Mouse (Mus musculus) kidney, embryonic 16.5 days (tissue): ENCODE data around the gene Specc1l. TPM values are rescaled to one million over a fixed set of nuclear protein-coding genes. Genes with fewer than 3 reads are reported as not detected.
A peak's percentile ranks its signal among the peaks of the same experiment; 100 is the strongest.

Source experiments
- ATAC-seq: fragments of 200-750 bp; cut with Nextera tagmentation; 2 replicates; pipeline ENCODE4 v1.8.0; 2017; ENCODE audit warnings: moderate TSS enrichment; ENCODE audit not compliant: low FRiP score, low TSS enrichment
- H3K27ac ChIP-seq: fragments of 300-500 bp; sonication (generic); 2 replicates; pipeline ENCODE4 v1.5.1; 2014; ENCODE audit warnings: low read length
- H3K27me3 ChIP-seq: fragments of 300-500 bp; sonication (generic); 2 replicates; pipeline ENCODE4 v1.6.1; 2014; ENCODE audit warnings: low read length, control low read depth, mixed read lengths; ENCODE audit not compliant: insufficient read depth
- H3K36me3 ChIP-seq: fragments of 300-500 bp; sonication (generic); 2 replicates; pipeline ENCODE4 v1.6.1; 2014; ENCODE audit warnings: low read length, control low read depth, mixed read lengths; ENCODE audit not compliant: insufficient read depth
- H3K4me1 ChIP-seq: fragments of 300-500 bp; sonication (generic); 2 replicates; pipeline ENCODE4 v1.6.1; 2014; ENCODE audit warnings: low read length, control low read depth, mixed read lengths; ENCODE audit not compliant: insufficient read depth
- H3K4me2 ChIP-seq: fragments of 300-500 bp; sonication (generic); replicated peaks from 2 replicates; pipeline ENCODE4 v1.6.1; 2014; ENCODE audit warnings: low read depth, low read length
- H3K4me3 ChIP-seq: fragments of 300-500 bp; sonication (generic); 2 replicates; pipeline ENCODE4 v1.5.1; 2014; ENCODE audit warnings: mild to moderate bottlenecking, low read length
- H3K9ac ChIP-seq: fragments of 300-500 bp; sonication (generic); replicated peaks from 2 replicates; pipeline ENCODE4 v1.6.1; 2014; ENCODE audit warnings: low read length
- H3K9me3 ChIP-seq: fragments of 300-500 bp; sonication (generic); 2 replicates; pipeline ENCODE4 v1.6.1; 2016; ENCODE audit warnings: low read length, control low read depth
- WGBS: fragments of 180-500 bp; shearing (Covaris S2); extraction: QIAGEN DNeasy Blood & Tissue Kit; methylation state at CpG from one replicate; pipeline ENCODE4 v1.1.7; 2014; 5-methylcytosine and 5-hydroxymethylcytosine counted together
- polyA plus RNA-seq: library from polyadenylated mRNA; unstranded; fragments of >200 nt; fragmentation: Nextera tagmentation; extraction: Ambion mirVana; gene quantifications from 2 replicates; pipeline ENCODE4 v1.2.1, GENCODE M21; 2015

Gene Specc1l
- polyA plus RNA-seq, 1 experiment from 2014 or later: 33.4 TPM

DNA sequence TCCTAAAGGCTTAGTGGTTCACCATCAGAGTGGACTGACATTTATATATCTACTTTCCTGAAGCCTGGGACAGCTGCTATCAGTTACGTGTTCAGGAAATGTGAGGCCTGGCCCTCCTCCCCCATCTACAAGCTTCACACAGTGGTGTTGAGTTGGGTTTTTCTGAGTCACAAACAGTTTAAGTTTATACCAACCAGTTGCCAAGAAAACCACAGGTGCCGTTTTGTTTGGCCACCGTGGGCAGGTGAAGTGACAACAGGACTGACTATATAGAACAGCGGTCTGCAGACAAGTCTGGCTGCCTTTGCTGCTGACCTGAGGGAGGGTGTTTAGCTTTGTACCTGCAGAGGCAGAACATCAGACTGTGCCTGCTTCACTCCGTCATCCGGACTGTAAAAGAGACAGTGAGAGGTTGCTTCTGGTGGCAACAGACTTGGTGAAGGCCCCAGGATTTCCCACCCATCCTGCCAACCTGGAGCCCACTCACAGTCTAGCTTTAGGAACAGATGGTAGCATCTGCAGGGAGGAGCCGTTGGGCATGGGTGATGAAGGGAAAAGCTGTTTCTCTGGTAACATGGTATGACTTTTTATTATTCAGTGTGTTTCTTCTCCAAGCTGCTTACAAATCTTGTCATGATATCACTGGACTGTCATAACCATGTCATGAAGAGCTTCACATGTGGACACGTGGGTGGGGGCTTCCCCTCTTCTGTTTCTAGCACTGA is 91.6 kb downstream of the Specc1l start:
- 0 out of 2 replicates have a peak, but pooled peaks have one; percentile 21 for ATAC-seq
- Histone ChIP-seq H3K4me3 (no peak overlapping the region), H3K9me3 (no peaks in the 10 kb centered on the region), H3K9ac (no peak overlapping the region; the same call in 1 of the 2 replicates), H3K4me2 (no peak overlapping the region), H3K4me1 (peaks cover 29% of the 10 kb centered on the region), H3K36me3 (peaks cover 34% of the 10 kb centered on the region), H3K27ac (peak overlapping the region; percentile 80), H3K27me3 (no peaks in the 10 kb centered on the region)
- WGBS: 59% methylated on average over 8 of the region's 8 CpGs

DNA sequence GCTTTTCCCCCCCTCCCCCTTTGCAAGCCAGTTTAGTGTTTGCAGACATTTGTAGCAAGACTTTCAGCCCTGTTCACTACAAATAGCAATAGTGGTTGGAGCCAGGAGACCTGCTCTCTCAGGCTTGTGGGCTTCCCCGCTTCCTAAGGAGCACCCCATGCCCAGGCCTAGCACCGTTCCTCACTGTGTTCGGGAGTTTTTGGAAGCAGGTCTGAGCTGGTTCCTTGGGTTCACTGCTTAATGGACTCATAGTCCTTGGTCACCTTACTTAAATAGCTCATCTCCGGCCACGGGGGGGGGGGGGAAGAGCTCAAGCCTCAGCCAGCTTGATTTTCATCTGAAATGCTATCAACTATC is 92.2 kb downstream of the Specc1l start:
- peak; percentile 28; the same call in 1 of the 2 replicates for ATAC-seq
- WGBS: 71% methylated on average over 5 of the region's 5 CpGs
- Histone ChIP-seq H3K9me3 (no peaks in the 10 kb centered on the region), H3K4me2 (no peak overlapping the region), H3K27me3 (no peaks in the 10 kb centered on the region), H3K27ac (peak overlapping the region; percentile 80), H3K36me3 (peaks cover 35% of the 10 kb centered on the region), H3K4me1 (peaks cover 27% of the 10 kb centered on the region), H3K9ac (peak overlapping the region; percentile 32; the same call in 1 of the 2 replicates), H3K4me3 (no peak overlapping the region)

DNA sequence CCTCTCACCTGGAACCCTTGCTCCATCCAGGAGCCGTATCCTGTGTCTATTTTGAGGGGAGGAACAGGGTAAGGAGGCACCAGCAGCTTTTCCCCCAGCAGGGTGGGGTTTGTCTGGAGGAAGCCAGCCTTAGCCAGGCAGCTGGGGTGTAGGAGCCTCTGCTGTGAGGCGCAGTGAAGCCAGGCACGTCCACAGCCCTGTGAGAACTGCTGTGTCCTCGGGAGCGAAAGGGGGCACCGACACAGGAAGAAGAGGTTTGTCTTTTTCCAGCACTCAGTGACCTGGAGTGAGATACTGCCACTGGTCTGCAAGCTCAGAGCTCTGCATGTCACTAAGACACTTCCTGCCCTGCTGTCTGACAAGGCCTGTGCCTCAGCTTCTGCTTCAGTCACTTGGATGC is 92.5 kb downstream of the Specc1l start:
- ATAC-seq: peak; percentile 67; the same call in 1 of the 2 replicates
- H3K9me3 ChIP-seq: no peaks in the 10 kb centered on the region
- H3K4me1 ChIP-seq: peaks cover 25% of the 10 kb centered on the region
- H3K27me3 ChIP-seq: no peaks in the 10 kb centered on the region
- H3K4me3 ChIP-seq: no peak overlapping the region
- H3K4me2 ChIP-seq: no peak overlapping the region
- peak overlapping the region; percentile 80 for H3K27ac ChIP-seq
- WGBS: 37% methylated on average over 6 of the region's 6 CpGs
- peaks cover 36% of the 10 kb centered on the region; the same call in 1 of the 2 replicates for H3K36me3 ChIP-seq
- peak overlapping the region; percentile 32 for H3K9ac ChIP-seq

DNA sequence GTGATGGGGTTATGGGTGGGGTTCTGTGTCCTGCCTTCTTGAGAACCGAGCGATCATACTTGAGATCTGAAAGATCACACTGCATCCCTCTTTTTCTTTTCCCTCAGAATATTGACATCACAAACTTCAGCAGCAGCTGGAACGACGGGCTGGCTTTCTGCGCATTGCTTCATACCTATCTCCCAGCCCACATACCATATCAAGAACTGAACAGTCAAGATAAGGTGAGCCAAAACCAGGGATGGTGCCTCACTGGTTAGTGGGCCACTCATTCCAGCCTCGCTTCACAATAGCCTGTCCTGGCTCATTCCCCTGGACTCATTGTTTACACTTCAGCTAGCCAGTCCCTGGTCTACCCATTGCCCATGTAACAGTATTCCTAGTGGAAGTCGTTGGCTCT is 95.3 kb downstream of the Specc1l start:
- H3K9me3 ChIP-seq: no peaks in the 10 kb centered on the region
- H3K27ac ChIP-seq: no peak overlapping the region

DNA sequence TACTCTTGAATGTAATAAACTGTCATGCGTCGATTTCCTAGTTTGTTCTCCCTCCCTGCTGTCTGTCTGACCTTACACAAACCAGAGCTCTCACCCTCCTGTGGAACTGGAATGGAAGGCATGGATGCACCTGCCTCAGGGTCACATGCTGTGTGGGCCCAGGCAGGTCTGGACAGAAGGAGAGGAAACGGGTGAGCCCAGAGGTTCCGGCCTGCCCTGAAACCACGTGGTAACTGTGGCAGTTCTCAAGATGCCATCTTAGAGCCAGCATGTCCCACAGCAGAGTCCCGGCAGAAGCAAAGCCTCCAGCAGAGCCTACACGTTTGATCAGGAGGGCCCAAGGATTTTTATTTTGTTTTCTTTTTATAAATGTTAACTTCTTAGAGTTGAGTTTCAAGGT is 100.5 kb downstream of the Specc1l start:
- 67% methylated on average over 7 of the region's 7 CpGs for WGBS
- H3K9ac ChIP-seq: no peak overlapping the region
- H3K4me3 ChIP-seq: no peak overlapping the region
- no peak overlapping the region for H3K27ac ChIP-seq
- H3K27me3 ChIP-seq: 0 out of 2 replicates have a peak, but pooled peaks cover 3% of the 10 kb centered on the region
- no peaks in the 10 kb centered on the region for H3K9me3 ChIP-seq
- ATAC-seq: no peak
- no peak overlapping the region for H3K4me2 ChIP-seq
- peaks cover 27% of the 10 kb centered on the region for H3K4me1 ChIP-seq
- H3K36me3 ChIP-seq: peaks cover 45% of the 10 kb centered on the region

More for the DNA sequence above, 95.3 kb downstream of the Specc1l start:
- H3K9ac ChIP-seq: no peak overlapping the region
- H3K4me1 ChIP-seq: peaks cover 20% of the 10 kb centered on the region
- 91% methylated on average over 7 of the region's 7 CpGs for WGBS
- no peak overlapping the region for H3K4me2 ChIP-seq
- H3K4me3 ChIP-seq: no peak overlapping the region
- ATAC-seq: no peak
- H3K36me3 ChIP-seq: peaks cover 62% of the 10 kb centered on the region
- no peaks in the 10 kb centered on the region for H3K27me3 ChIP-seq

DNA sequence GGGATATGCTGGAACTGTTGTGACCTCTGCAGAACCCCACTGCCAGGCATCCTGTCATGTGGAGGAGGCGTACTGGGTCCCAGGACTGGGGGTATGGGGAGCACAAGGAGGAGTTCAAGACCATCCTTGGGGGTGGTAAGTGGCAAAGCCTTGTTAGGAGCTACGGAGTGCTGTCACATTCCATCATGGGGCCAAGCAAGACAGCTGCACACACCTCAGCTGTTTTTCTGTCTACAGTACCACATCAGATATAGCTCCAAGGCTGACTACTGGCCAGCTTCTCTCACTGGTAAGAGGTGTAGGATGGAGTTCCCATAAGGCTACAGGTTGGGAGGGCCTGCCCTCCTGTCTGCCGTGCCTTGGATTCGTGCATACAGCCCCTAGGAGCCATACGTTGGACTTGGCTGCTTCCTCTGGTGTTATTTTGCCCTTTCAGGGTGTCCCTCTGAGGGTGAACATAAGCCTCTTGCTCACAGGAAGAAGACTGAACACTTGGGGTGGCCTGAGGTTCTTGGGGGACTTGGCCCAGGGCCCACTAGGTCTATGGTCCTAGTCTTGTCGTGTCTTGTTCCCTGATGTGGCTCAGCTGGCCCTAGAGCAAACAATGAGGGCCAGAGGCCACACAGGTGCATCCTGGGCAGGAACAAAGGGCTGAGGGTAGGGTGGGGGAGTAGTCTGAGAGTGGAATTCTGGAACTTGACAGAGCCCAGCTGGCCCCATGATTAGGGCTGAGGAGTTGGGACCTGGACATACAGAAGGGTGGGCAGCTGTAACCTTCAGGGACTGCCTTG is 102.5 kb downstream of the Specc1l start:
- Histone ChIP-seq H3K27ac (peak overlapping the region; percentile 64), H3K9ac (no peak overlapping the region), H3K4me2 (no peak overlapping the region), H3K9me3 (no peaks in the 10 kb centered on the region), H3K4me1 (peaks cover 31% of the 10 kb centered on the region), H3K36me3 (peaks cover 25% of the 10 kb centered on the region), H3K27me3 (peaks cover 14% of the 10 kb centered on the region), H3K4me3 (no peak overlapping the region)
- 40% methylated on average over 6 of the region's 6 CpGs for WGBS
- peak; percentile 44 for ATAC-seq

DNA sequence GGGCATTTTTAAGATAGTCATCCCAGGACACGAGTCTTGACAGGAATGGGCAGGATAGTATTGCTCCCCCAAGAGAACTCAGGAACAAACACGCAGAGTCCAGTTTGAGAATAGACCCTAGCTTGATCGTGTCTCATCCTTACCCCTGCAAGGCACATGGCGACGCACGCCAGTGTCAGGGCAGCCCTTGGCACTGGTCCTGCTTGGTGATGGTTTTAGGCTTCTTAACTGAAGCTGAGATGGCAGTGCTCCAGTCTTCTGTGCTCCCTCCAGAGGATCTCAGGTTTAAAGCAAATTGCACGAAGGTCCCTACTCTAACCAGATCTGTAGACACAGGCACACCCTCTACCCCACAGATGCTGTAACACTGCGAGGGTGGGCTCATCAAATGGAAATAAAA is 103.9 kb downstream of the Specc1l start:
- peaks cover 14% of the 10 kb centered on the region for H3K27me3 ChIP-seq
- no peaks in the 10 kb centered on the region for H3K9me3 ChIP-seq
- no peak overlapping the region for H3K4me2 ChIP-seq
- H3K9ac ChIP-seq: no peak overlapping the region
- H3K4me1 ChIP-seq: peaks cover 31% of the 10 kb centered on the region
- H3K27ac ChIP-seq: no peak overlapping the region
- 80% methylated on average over 8 of the region's 8 CpGs for WGBS
- ATAC-seq: no peak
- peaks cover 12% of the 10 kb centered on the region for H3K36me3 ChIP-seq
- no peak overlapping the region for H3K4me3 ChIP-seq

DNA sequence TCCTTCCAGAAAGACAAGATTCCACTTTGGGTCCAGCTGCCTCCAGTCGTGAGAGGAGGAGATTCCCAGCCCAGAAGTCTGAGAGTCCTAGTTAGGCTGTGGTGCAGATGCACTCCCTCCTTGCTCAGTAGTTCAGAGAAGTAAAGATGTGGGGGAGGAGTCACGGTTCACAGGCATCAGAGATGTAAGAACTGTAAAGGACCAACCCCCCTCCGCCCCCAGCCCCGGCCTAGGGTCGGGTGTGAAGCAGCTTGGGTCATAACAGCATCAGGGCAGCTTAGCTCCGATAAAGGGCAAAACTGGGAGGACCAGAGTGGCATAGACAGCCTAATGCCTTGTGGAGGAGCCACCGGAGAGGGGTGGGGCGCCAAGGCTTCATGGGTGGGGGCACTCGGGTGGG is 104.6 kb downstream of the Specc1l start:
- Histone ChIP-seq H3K27me3 (peaks cover 14% of the 10 kb centered on the region), H3K36me3 (peaks cover 5% of the 10 kb centered on the region), H3K9ac (peak overlapping the region; percentile 72), H3K9me3 (no peaks in the 10 kb centered on the region), H3K4me1 (peaks cover 31% of the 10 kb centered on the region), H3K27ac (peak overlapping the region; percentile 2; the same call in 1 of the 2 replicates), H3K4me2 (peak overlapping the region; percentile 75), H3K4me3 (peak overlapping the region; percentile 60)
- WGBS: 5% methylated on average over 9 of the region's 9 CpGs
- ATAC-seq: peak; percentile 49

DNA sequence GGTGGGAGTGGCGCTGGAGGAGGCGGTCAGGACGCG is 104.8 kb downstream of the Specc1l start, which contains the start of gene Adora2a:
Adora2a (plus strand) TSS at position 6 of the 36 bp plus-strand sequence.
- peak within 1 kb of the TSS; percentile 49 for H3K27ac ChIP-seq
- H3K4me3 ChIP-seq: peak within 1 kb of the TSS; percentile 60
- no peak for ATAC-seq
- peaks cover 2% of the 10 kb centered on the region for H3K36me3 ChIP-seq
- no peaks in the 10 kb centered on the region for H3K9me3 ChIP-seq
- peaks cover 14% of the 10 kb centered on the region for H3K27me3 ChIP-seq
- 0% methylated on average over 4 of the region's 4 CpGs for WGBS
- peak within 1 kb of the TSS; percentile 72 for H3K9ac ChIP-seq
- H3K4me2 ChIP-seq: peak within 1 kb of the TSS; percentile 75
- peaks cover 31% of the 10 kb centered on the region for H3K4me1 ChIP-seq
